Mouse (Mus musculus): ENCODE measurements around the gene Cd300lg. TPM values are rescaled to one million over a fixed set of nuclear protein-coding genes. Genes with fewer than 3 reads are reported as not detected.

The Cd300lg gene
- total RNA-seq, 2 experiments from 2014 or later = 50.1 to 62.2 TPM

GRCm38 (mm10) chr11:102024875-102025274 lies 16.4 kb upstream of the Cd300lg start:
- DNase-seq (ENCODE audit: low spot score) = no peak
- intact Hi-C loops (cut with DNase I) = no loop called here

- intact Hi-C loops (cut with DNase I) = no loop called here
Measured at GRCm38 (mm10) chr11:102025354-102025753, 16.0 kb upstream of the Cd300lg start.

GRCm38 (mm10) chr11:102025991-102026660 lies 15.2 kb upstream of the Cd300lg start:
- intact Hi-C loops (cut with DNase I) = no loop called here

More at GRCm38 (mm10) chr11:102025354-102025753, 16.0 kb upstream of the Cd300lg start:
- DNase-seq (ENCODE audit: low spot score) = no peak

GRCm38 (mm10) chr11:102026694-102027360 lies 14.5 kb upstream of the Cd300lg start:
- intact Hi-C loops (cut with DNase I) = no loop called here
- DNase-seq (ENCODE audit: low spot score) = peak; percentile 44

More at GRCm38 (mm10) chr11:102025991-102026660, 15.2 kb upstream of the Cd300lg start:
- no peak for DNase-seq (ENCODE audit: low spot score)

- intact Hi-C loops (cut with DNase I) = no loop called here
- DNase-seq (ENCODE audit: low spot score) = no peak
Measured at GRCm38 (mm10) chr11:102027361-102028017, 13.8 kb upstream of the Cd300lg start.

GRCm38 (mm10) chr11:102028087-102028816 lies 13.1 kb upstream of the Cd300lg start, which contains the start of gene Mpp3:
Gene Mpp3 (minus strand): TSS chr11:102028461.
- no peak for DNase-seq (ENCODE audit: low spot score)

GRCm38 (mm10) chr11:102029304-102029703 lies 12.0 kb upstream of the Cd300lg start:
- DNase-seq (ENCODE audit: low spot score) = no peak
- intact Hi-C loops (cut with DNase I) = no loop called here

More at GRCm38 (mm10) chr11:102028087-102028816, 13.1 kb upstream of the Cd300lg start, which contains the start of gene Mpp3:
- intact Hi-C loops (cut with DNase I) = no loop called here

- DNase-seq (ENCODE audit: low spot score) = no peak
- intact Hi-C loops (cut with DNase I) = no loop called here
Measured at GRCm38 (mm10) chr11:102029966-102030365, 11.3 kb upstream of the Cd300lg start.

GRCm38 (mm10) chr11:102031149-102031548 lies 10.2 kb upstream of the Cd300lg start:
- no peak for DNase-seq (ENCODE audit: low spot score)
- intact Hi-C loops (cut with DNase I) = no loop called here

- intact Hi-C loops (cut with DNase I) = no loop called here
- DNase-seq (ENCODE audit: low spot score) = no peak
Measured at GRCm38 (mm10) chr11:102033055-102033591, 8.2 kb upstream of the Cd300lg start.

GRCm38 (mm10) chr11:102034887-102035286 lies 6.4 kb upstream of the Cd300lg start:
- DNase-seq (ENCODE audit: low spot score) = no peak
- intact Hi-C loops (cut with DNase I) = no loop called here

- intact Hi-C loops (cut with DNase I) = no loop called here
- no peak for DNase-seq (ENCODE audit: low spot score)
Measured at GRCm38 (mm10) chr11:102035456-102035960, 5.8 kb upstream of the Cd300lg start.

GRCm38 (mm10) chr11:102036336-102036735 lies 5.0 kb upstream of the Cd300lg start:
- no peak for DNase-seq (ENCODE audit: low spot score)
- intact Hi-C loops (cut with DNase I) = no loop called here

- no peak for DNase-seq (ENCODE audit: low spot score)
- intact Hi-C loops (cut with DNase I) = no loop called here
Measured at GRCm38 (mm10) chr11:102037789-102038188, 3.5 kb upstream of the Cd300lg start.

GRCm38 (mm10) chr11:102039487-102040137 lies 1.7 kb upstream of the Cd300lg start:
- intact Hi-C loops (cut with DNase I) = loop anchor here (1.0 to 10.0 kb wide), 3 partner anchors 53 to 1075 kb away; no protein-coding TSS in a partner anchor
- no peak for DNase-seq (ENCODE audit: low spot score)

- intact Hi-C loops (cut with DNase I) = loop anchor here (1.0 to 10.0 kb wide), 3 partner anchors 54 to 1075 kb away; no protein-coding TSS in a partner anchor
- peak; percentile 78 for DNase-seq (ENCODE audit: low spot score)
Measured at GRCm38 (mm10) chr11:102040138-102040524, 1.2 kb upstream of the Cd300lg start.

- no peak for DNase-seq (ENCODE audit: low spot score)
- intact Hi-C loops (cut with DNase I) = loop anchor here (1.0 to 10.0 kb wide), 3 partner anchors 54 to 1076 kb away; no protein-coding TSS in a partner anchor
Measured at GRCm38 (mm10) chr11:102040646-102041045, 663 bp upstream of the Cd300lg start.

GRCm38 (mm10) chr11:102042971-102043370 lies 1.7 kb downstream of the Cd300lg start:
- no peak for DNase-seq (ENCODE audit: low spot score)
- intact Hi-C loops (cut with DNase I) = loop anchor here (10.0 kb wide), 2 partner anchors 368 to 1078 kb away; no protein-coding TSS in a partner anchor

GRCm38 (mm10) chr11:102043381-102043780 lies 2.1 kb downstream of the Cd300lg start:
- DNase-seq (ENCODE audit: low spot score) = no peak
- intact Hi-C loops (cut with DNase I) = loop anchor here (10.0 kb wide), 2 partner anchors 369 to 1079 kb away; no protein-coding TSS in a partner anchor

All from heart, postnatal 25 days (tissue).